In genomic region chr15:19473521-19473920, GRCm38 (mm10) we compare ENCODE assay signal across 12 mouse cellular contexts.
DNase-seq lines count a peak whose midpoint lies in the region; ATAC-seq and TF ChIP-seq lines count a peak whose summit lies in the region.
"Had no signal": no experiment of that assay in that cellular context is flagged by ENCODE, and none has a peak within 500 bp of the region (broad histone marks: within the 10 kb centered on the region; RNA-seq: fewer than 3 reads in every experiment).

No protein-coding gene starts in this region.

- no peaks in the 10 kb centered on the region for H3K4me1 ChIP-seq in cerebellum, adult 2 months (ENCODE audit: control insufficient read depth, insufficient read depth, low read length)
- no peaks in the 10 kb centered on the region for H3K4me1 ChIP-seq in kidney, embryonic 16.5 days (ENCODE audit: insufficient read depth, low read length)
- H3K4me1 ChIP-seq: forebrain, embryonic 10.5 days; hindbrain, embryonic 15.5 days had no signal

- H3K9ac ChIP-seq in kidney, embryonic 16.5 days (replicated peaks; ENCODE audit: low read length) = no peak overlapping the region
- H3K9ac ChIP-seq: hindbrain, embryonic 15.5 days had no signal

- no peak for ATAC-seq in kidney, embryonic 16.5 days (ENCODE audit: low FRiP score, low TSS enrichment)

- no peak overlapping the region for H3K4me2 ChIP-seq in kidney, embryonic 16.5 days (replicated peaks; ENCODE audit: low read depth, low read length)
- H3K4me2 ChIP-seq: hindbrain, embryonic 15.5 days had no signal

- H3K9me3 ChIP-seq in kidney, embryonic 16.5 days (ENCODE audit: low read length) = no peaks in the 10 kb centered on the region
- H3K9me3 ChIP-seq: forebrain, embryonic 10.5 days; hindbrain, embryonic 15.5 days had no signal

- no peaks in the 10 kb centered on the region for H3K27me3 ChIP-seq in cerebellum, adult 2 months (ENCODE audit: control insufficient read depth, insufficient read depth, low read length)
- no peaks in the 10 kb centered on the region for H3K27me3 ChIP-seq in kidney, embryonic 16.5 days (ENCODE audit: insufficient read depth, low read length)
- H3K27me3 ChIP-seq: hindbrain, embryonic 15.5 days had no signal

- TF ChIP-seq POLR2A in cerebellum, adult 2 months (IDR thresholded peaks at IDR 0.05; ENCODE audit: borderline replicate concordance, insufficient read depth, low read length) = no peak

- WGBS in cerebellum, adult 2 months = 21% methylated on average over 2 of the region's 2 CpGs
- WGBS in kidney, embryonic 16.5 days = 22% methylated on average over 2 of the region's 2 CpGs

- no peak overlapping the region for H3K27ac ChIP-seq in cerebellum, adult 2 months (ENCODE audit: insufficient read depth, low read length)
- no peak overlapping the region for H3K27ac ChIP-seq in kidney, embryonic 16.5 days (ENCODE audit: low read length)
- H3K27ac ChIP-seq: forebrain, embryonic 10.5 days; hindbrain, embryonic 15.5 days had no signal

- TF ChIP-seq CTCF in cerebellum, adult 2 months (IDR thresholded peaks at IDR 0.05; ENCODE audit: borderline replicate concordance, insufficient read depth, low read depth, low read length) = 0 out of 2 replicates have a peak, but pooled peaks have one; percentile 6

- no peaks in the 10 kb centered on the region for H3K36me3 ChIP-seq in kidney, embryonic 16.5 days (ENCODE audit: insufficient read depth, low read length)
- H3K36me3 ChIP-seq: forebrain, embryonic 10.5 days; hindbrain, embryonic 15.5 days had no signal

- DNase-seq in cerebellum, adult 2 months = no peak
- no peak for DNase-seq in cerebellum, adult 11-12 months
- DNase-seq in kidney, adult 9 months = peak; percentile 0
- DNase-seq in kidney, postnatal 25 days = no peak
- DNase-seq in right cerebral cortex, adult 18-20 months = peak; percentile 10
- no peak for DNase-seq in right cerebral cortex, postnatal 14 days
- DNase-seq in retina, postnatal 7 days (ENCODE audit: low read depth, low spot score) = peak; percentile 4
- DNase-seq: adrenal gland, adult 8-10 months; cerebellum, postnatal 25 days had no signal

- no peak overlapping the region for H3K4me3 ChIP-seq in cerebellum, adult 2 months (replicated peaks; ENCODE audit: insufficient read depth, low read depth, low read length)
- no peak overlapping the region for H3K4me3 ChIP-seq in kidney, embryonic 16.5 days (ENCODE audit: low read length)
- H3K4me3 ChIP-seq: forebrain, embryonic 10.5 days; hindbrain, embryonic 15.5 days had no signal

Comparison
In these comparisons a context has a peak if more than half of its experiments do, and no peak if none do; other contexts are left out.
1. DNase-seq: peak in kidney, adult 9 months (single experiment), right cerebral cortex, adult 18-20 months (single experiment) and retina, postnatal 7 days (single experiment); none in cerebellum, adult 2 months (0 of 2), cerebellum, adult 11-12 months (single experiment), kidney, postnatal 25 days (0 of 2) and right cerebral cortex, postnatal 14 days (single experiment).